In the genomic region with DNA sequence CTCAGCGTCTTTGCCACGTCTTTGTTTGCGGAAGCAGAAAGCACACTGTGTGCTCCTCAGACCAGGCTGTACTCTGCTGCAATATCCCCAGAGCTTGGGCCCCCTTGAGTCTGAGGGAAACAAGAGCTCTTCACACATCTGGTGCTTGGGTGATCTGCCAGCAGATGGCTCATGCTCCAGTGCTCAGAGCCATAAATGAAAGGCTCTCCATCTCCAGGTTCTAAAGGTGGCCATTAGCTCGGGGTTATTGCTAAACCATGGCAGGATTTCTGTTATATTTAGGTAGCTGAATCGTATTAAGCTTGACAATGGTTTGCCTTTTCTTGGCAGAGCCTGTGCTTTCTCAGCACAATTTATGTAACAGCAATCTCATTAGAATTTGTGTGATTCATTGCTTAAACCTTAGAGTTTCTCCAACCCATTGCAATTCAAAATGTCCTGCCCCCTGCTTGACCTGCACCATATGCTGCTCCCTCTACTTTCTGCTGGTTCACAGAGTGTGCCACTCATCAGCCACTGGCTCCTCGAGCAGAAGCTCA, we compare ENCODE assay signal across 10 mouse cellular contexts. TPM values are rescaled to one million over a fixed set of nuclear protein-coding genes. Genes with fewer than 3 reads are reported as not detected.
A peak's percentile ranks its signal among the peaks of the same experiment; 100 is the strongest.
DNase-seq lines count a peak whose midpoint lies in the region; ATAC-seq lines count a peak whose summit lies in the region.
"Had no signal": no experiment of that assay in that cellular context is flagged by ENCODE, and none has a peak within 500 bp of the region (broad histone marks: within the 10 kb centered on the region; RNA-seq: fewer than 3 reads in every experiment).

No protein-coding gene starts in this region.

- no peak overlapping the region for H3K27ac ChIP-seq in embryonic facial prominence, embryonic 14.5 days (replicated peaks; ENCODE audit: low read depth, low read length)
- H3K27ac ChIP-seq in embryonic facial prominence, embryonic 10.5 days (replicated peaks) = no peak overlapping the region
- peak overlapping the region; percentile 17; the same call in 1 of the 2 replicates for H3K27ac ChIP-seq in forebrain, embryonic 15.5 days (replicated peaks)
- H3K27ac ChIP-seq in neural tube, embryonic 12.5 days = peak overlapping the region; percentile 6; the same call in 1 of the 2 replicates
- no peak overlapping the region for H3K27ac ChIP-seq in midbrain, embryonic 15.5 days
- no peak overlapping the region for H3K27ac ChIP-seq in midbrain, embryonic 13.5 days

- DNase-seq in embryonic facial prominence, embryonic 14.5 days (ENCODE audit: low spot score) = peak; percentile 51
- no peak for DNase-seq in embryonic facial prominence, embryonic 10.5 days (ENCODE audit: low spot score)
- peak; percentile 37 to 41 for DNase-seq in left cerebral cortex, adult 18-20 months (ENCODE audit: low spot score in 2 of 2)
- no peak for DNase-seq in left cerebral cortex, postnatal 4 days
- DNase-seq: B cell, adult 2 months; cerebellum, adult 9-10 months had no signal

- H3K4me3 ChIP-seq in embryonic facial prominence, embryonic 14.5 days (ENCODE audit: low read depth, low read length) = no peak overlapping the region
- no peak overlapping the region for H3K4me3 ChIP-seq in embryonic facial prominence, embryonic 10.5 days
- H3K4me3 ChIP-seq in forebrain, embryonic 15.5 days = no peak overlapping the region
- no peak overlapping the region for H3K4me3 ChIP-seq in neural tube, embryonic 12.5 days
- H3K4me3 ChIP-seq in midbrain, embryonic 15.5 days = no peak overlapping the region
- no peak overlapping the region for H3K4me3 ChIP-seq in midbrain, embryonic 13.5 days (replicated peaks)

- intact Hi-C loops in left cerebral cortex, postnatal 4 days (cut with DNase I) = no loop called here

- 69% methylated on average over 6 of the region's 6 CpGs for whole genome bisulfite sequencing in embryonic facial prominence, embryonic 14.5 days
- WGBS in embryonic facial prominence, embryonic 10.5 days = 87% methylated on average over 6 of the region's 6 CpGs
- WGBS in forebrain, embryonic 15.5 days = 64% methylated on average over 6 of the region's 6 CpGs
- 65% methylated on average over 6 of the region's 6 CpGs for WGBS in neural tube, embryonic 12.5 days
- 73% methylated on average over 6 of the region's 6 CpGs for WGBS in midbrain, embryonic 15.5 days
- 80% methylated on average over 6 of the region's 6 CpGs for WGBS in midbrain, embryonic 13.5 days

- H3K4me1 ChIP-seq in embryonic facial prominence, embryonic 14.5 days (ENCODE audit: control insufficient read depth, insufficient read depth, low read length) = 0 out of 2 replicates have a peak, but pooled peaks cover 5% of the 10 kb centered on the region
- peaks cover 4% of the 10 kb centered on the region for H3K4me1 ChIP-seq in embryonic facial prominence, embryonic 10.5 days
- H3K4me1 ChIP-seq in forebrain, embryonic 15.5 days = peaks cover 8% of the 10 kb centered on the region; the same call in 1 of the 2 replicates
- H3K4me1 ChIP-seq in neural tube, embryonic 12.5 days = 0 out of 2 replicates have a peak, but pooled peaks cover 4% of the 10 kb centered on the region
- H3K4me1 ChIP-seq in midbrain, embryonic 15.5 days = peaks cover 5% of the 10 kb centered on the region
- H3K4me1 ChIP-seq in midbrain, embryonic 13.5 days (replicated peaks) = peaks cover 7% of the 10 kb centered on the region

- H3K4me2 ChIP-seq in embryonic facial prominence, embryonic 14.5 days (ENCODE audit: low read depth, low read length) = no peak overlapping the region
- no peak overlapping the region for H3K4me2 ChIP-seq in forebrain, embryonic 15.5 days (replicated peaks)
- no peak overlapping the region for H3K4me2 ChIP-seq in neural tube, embryonic 12.5 days (replicated peaks)
- H3K4me2 ChIP-seq in midbrain, embryonic 15.5 days = no peak overlapping the region
- no peak overlapping the region for H3K4me2 ChIP-seq in midbrain, embryonic 13.5 days (replicated peaks)

- peaks cover 73% of the 10 kb centered on the region for H3K36me3 ChIP-seq in embryonic facial prominence, embryonic 14.5 days (ENCODE audit: control insufficient read depth, insufficient read depth, low read length)
- peaks cover 95% of the 10 kb centered on the region for H3K36me3 ChIP-seq in embryonic facial prominence, embryonic 10.5 days (replicated peaks)
- H3K36me3 ChIP-seq in forebrain, embryonic 15.5 days = peaks cover 60% of the 10 kb centered on the region
- H3K36me3 ChIP-seq in neural tube, embryonic 12.5 days = peaks cover 68% of the 10 kb centered on the region
- H3K36me3 ChIP-seq in midbrain, embryonic 15.5 days (replicated peaks) = peaks cover 36% of the 10 kb centered on the region
- peaks cover 77% of the 10 kb centered on the region for H3K36me3 ChIP-seq in midbrain, embryonic 13.5 days

- 0 out of 2 replicates have a peak, but pooled peaks cover 2% of the 10 kb centered on the region for H3K9me3 ChIP-seq in embryonic facial prominence, embryonic 14.5 days (ENCODE audit: control insufficient read depth, low read length)
- no peaks in the 10 kb centered on the region for H3K9me3 ChIP-seq in embryonic facial prominence, embryonic 10.5 days
- H3K9me3 ChIP-seq in forebrain, embryonic 15.5 days = no peaks in the 10 kb centered on the region
- no peaks in the 10 kb centered on the region for H3K9me3 ChIP-seq in neural tube, embryonic 12.5 days
- no peaks in the 10 kb centered on the region for H3K9me3 ChIP-seq in midbrain, embryonic 15.5 days
- H3K9me3 ChIP-seq in midbrain, embryonic 13.5 days = no peaks in the 10 kb centered on the region

- no peaks in the 10 kb centered on the region for H3K27me3 ChIP-seq in embryonic facial prominence, embryonic 14.5 days (replicated peaks; ENCODE audit: control insufficient read depth, insufficient read depth, low read length)
- H3K27me3 ChIP-seq in embryonic facial prominence, embryonic 10.5 days (replicated peaks; ENCODE audit: low read depth, poor library complexity, severe bottlenecking) = no peaks in the 10 kb centered on the region
- no peaks in the 10 kb centered on the region for H3K27me3 ChIP-seq in forebrain, embryonic 15.5 days
- H3K27me3 ChIP-seq in neural tube, embryonic 12.5 days (replicated peaks) = no peaks in the 10 kb centered on the region
- no peaks in the 10 kb centered on the region for H3K27me3 ChIP-seq in midbrain, embryonic 15.5 days (replicated peaks)
- H3K27me3 ChIP-seq in midbrain, embryonic 13.5 days = no peaks in the 10 kb centered on the region

- no peak for ATAC-seq in embryonic facial prominence, embryonic 14.5 days (ENCODE audit: low read depth)
- 0 out of 2 replicates have a peak, but pooled peaks have one; percentile 51 for ATAC-seq in forebrain, embryonic 15.5 days (replicated peaks)
- no peak; the same call in 1 of the 2 replicates for ATAC-seq in neural tube, embryonic 12.5 days (ENCODE audit: low FRiP score, low read depth)
- ATAC-seq in midbrain, embryonic 15.5 days (replicated peaks) = no peak
- ATAC-seq in midbrain, embryonic 13.5 days = no peak

- H3K9ac ChIP-seq in embryonic facial prominence, embryonic 14.5 days (ENCODE audit: low read depth, low read length) = no peak overlapping the region
- H3K9ac ChIP-seq in forebrain, embryonic 15.5 days (replicated peaks) = no peak overlapping the region
- no peak overlapping the region for H3K9ac ChIP-seq in neural tube, embryonic 12.5 days
- H3K9ac ChIP-seq in midbrain, embryonic 15.5 days = no peak overlapping the region
- H3K9ac ChIP-seq in midbrain, embryonic 13.5 days (replicated peaks) = no peak overlapping the region

RNA-seq across cellular contexts. Expression of gene Angptl7, which starts 12.8 kb away (rescaled TPM):
- polyA plus RNA-seq in embryonic facial prominence, embryonic 14.5 days (2014; fragmentation: Nextera tagmentation; extraction: Ambion mirVana) = 3.8 and 4.8 TPM in 2 replicates
- 0.23 and 0.37 TPM in 2 replicates for polyA plus RNA-seq in embryonic facial prominence, embryonic 10.5 days (2016; fragmentation: Nextera tagmentation; extraction: Ambion mirVana)
- total RNA-seq in left cerebral cortex, adult 18-20 months (2021) = under 1 TPM; 0.61 to 0.77 TPM
- under 1 TPM in 1 of 2 experiments, not detected in 1; 0.42 TPM for total RNA-seq in left cerebral cortex, postnatal 4 days (2021)
- polyA plus RNA-seq in forebrain, embryonic 15.5 days (2015; fragmentation: Nextera tagmentation; extraction: Ambion mirVana) = 0.33 and 0.38 TPM in 2 replicates
- 0.29 and 0.37 TPM in 2 replicates for polyA plus RNA-seq in neural tube, embryonic 12.5 days (2016; fragmentation: Nextera tagmentation; extraction: Ambion mirVana)
- polyA plus RNA-seq in midbrain, embryonic 15.5 days (2015; fragmentation: Nextera tagmentation; extraction: Ambion mirVana) = 0.36 and 0.45 TPM in 2 replicates
- polyA plus RNA-seq in midbrain, embryonic 13.5 days (2015; fragmentation: Nextera tagmentation; extraction: Ambion mirVana) = 0.23 and 0.32 TPM in 2 replicates

RNA-seq across cellular contexts. Expression of gene Exosc10, which starts 45.1 kb away (rescaled TPM):
- 80.9 and 90.7 TPM in 2 replicates for polyA plus RNA-seq in embryonic facial prominence, embryonic 14.5 days (2014; fragmentation: Nextera tagmentation; extraction: Ambion mirVana)
- 98.8 and 108 TPM in 2 replicates for polyA plus RNA-seq in embryonic facial prominence, embryonic 10.5 days (2016; fragmentation: Nextera tagmentation; extraction: Ambion mirVana)
- total RNA-seq in left cerebral cortex, adult 18-20 months (2021) = 10 to 100 TPM; 47.1 to 47.2 TPM
- 10 to 100 TPM; 70.7 to 75.5 TPM for total RNA-seq in left cerebral cortex, postnatal 4 days (2021)
- 93.1 and 97.5 TPM in 2 replicates for polyA plus RNA-seq in forebrain, embryonic 15.5 days (2015; fragmentation: Nextera tagmentation; extraction: Ambion mirVana)
- polyA plus RNA-seq in neural tube, embryonic 12.5 days (2016; fragmentation: Nextera tagmentation; extraction: Ambion mirVana) = 88.3 and 95.6 TPM in 2 replicates
- polyA plus RNA-seq in midbrain, embryonic 15.5 days (2015; fragmentation: Nextera tagmentation; extraction: Ambion mirVana) = 94.7 and 99.4 TPM in 2 replicates
- 91.4 and 94.1 TPM in 2 replicates for polyA plus RNA-seq in midbrain, embryonic 13.5 days (2015; fragmentation: Nextera tagmentation; extraction: Ambion mirVana)

Comparison
In these comparisons a context has a peak if more than half of its experiments do, and no peak if none do; other contexts are left out.
1. DNase-seq: peak in embryonic facial prominence, embryonic 14.5 days (single experiment) and left cerebral cortex, adult 18-20 months (2 of 2); none in embryonic facial prominence, embryonic 10.5 days (single experiment) and left cerebral cortex, postnatal 4 days (single experiment).
2. H3K27ac ChIP-seq: peak in forebrain, embryonic 15.5 days (single experiment) and neural tube, embryonic 12.5 days (single experiment); none in embryonic facial prominence, embryonic 14.5 days (single experiment), embryonic facial prominence, embryonic 10.5 days (single experiment), midbrain, embryonic 15.5 days (single experiment) and midbrain, embryonic 13.5 days (single experiment).